Mouse (Mus musculus) brain, embryonic 14.5 days (tissue): ENCODE data around the gene Prr3. TPM values are rescaled to one million over a fixed set of nuclear protein-coding genes. Genes with fewer than 3 reads are reported as not detected.
"Not testable (repeated sequence)": the region's sequence is repeated elsewhere in the genome, so short reads cannot be mapped to it uniquely, and the experiment has no call there.

Experiments
- DNase-seq: peaks from one replicate; pipeline ENCODE4 v3.0.0-alpha.2; 2011; ENCODE audit warnings: low read depth
- CTCF ChIP-seq: fragments of 200-500 bp; IDR thresholded peaks from 2 replicates; pipeline ENCODE4 v1.5.1; 2012; ENCODE audit warnings: inconsistent platforms, mild to moderate bottlenecking, moderate library complexity, borderline replicate concordance; ENCODE audit not compliant: insufficient read depth, insufficient read length; ENCODE audit errors: extremely low read depth
- POLR2A ChIP-seq: fragments of 200-500 bp; IDR thresholded peaks from 2 replicates; pipeline ENCODE4 v1.6.1; 2012; ENCODE audit warnings: mild to moderate bottlenecking, inconsistent platforms, borderline replicate concordance; ENCODE audit not compliant: poor library complexity, insufficient read depth, insufficient read length, severe bottlenecking; ENCODE audit errors: extremely low read depth
- polyA plus RNA-seq: library from polyadenylated mRNA; depleted of rRNA; stranded (reverse); fragments of >200 nt; gene quantifications from 2 replicates; pipeline ENCODE4 v1.2.3, GENCODE M21; 2012; rRNA removed

Gene Prr3
- polyA plus RNA-seq, 1 experiment = 81.6 TPM

DNA sequence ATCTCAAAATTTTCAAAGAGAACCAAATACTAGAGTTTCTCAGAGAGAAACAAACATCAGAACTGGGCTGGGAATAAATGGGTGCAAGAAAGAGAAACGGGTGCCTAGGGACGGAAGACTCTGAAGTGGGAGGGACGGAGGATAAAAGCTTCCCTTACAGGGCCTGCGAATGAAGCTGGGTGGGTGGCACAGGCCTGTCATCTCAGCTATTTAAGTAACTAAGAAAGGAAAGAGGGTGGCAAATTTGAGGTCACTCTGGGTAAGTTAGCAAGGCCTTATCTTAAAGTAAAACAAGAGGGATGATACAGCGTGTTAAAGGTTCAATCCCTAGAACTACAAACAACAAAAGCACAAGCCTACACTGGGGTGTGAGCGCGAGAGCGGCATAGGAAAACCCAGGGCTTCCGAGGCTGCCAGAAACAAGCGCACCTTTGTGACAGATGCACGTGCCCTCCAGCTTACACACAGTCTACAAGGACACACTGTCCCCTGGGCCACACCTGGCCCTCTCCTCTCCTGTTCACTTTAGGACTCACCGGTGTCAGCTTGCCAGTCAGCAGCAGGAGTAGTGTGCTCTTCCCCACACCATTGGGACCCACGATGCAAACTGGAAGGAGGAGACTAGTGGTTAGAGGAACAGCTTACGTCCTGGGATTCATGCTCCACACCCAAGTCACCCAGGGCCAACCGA, 21.4 kb downstream of the Prr3 start:
- no peak for TF ChIP-seq POLR2A
- no peak for TF ChIP-seq CTCF
- DNase-seq = no peak

DNA sequence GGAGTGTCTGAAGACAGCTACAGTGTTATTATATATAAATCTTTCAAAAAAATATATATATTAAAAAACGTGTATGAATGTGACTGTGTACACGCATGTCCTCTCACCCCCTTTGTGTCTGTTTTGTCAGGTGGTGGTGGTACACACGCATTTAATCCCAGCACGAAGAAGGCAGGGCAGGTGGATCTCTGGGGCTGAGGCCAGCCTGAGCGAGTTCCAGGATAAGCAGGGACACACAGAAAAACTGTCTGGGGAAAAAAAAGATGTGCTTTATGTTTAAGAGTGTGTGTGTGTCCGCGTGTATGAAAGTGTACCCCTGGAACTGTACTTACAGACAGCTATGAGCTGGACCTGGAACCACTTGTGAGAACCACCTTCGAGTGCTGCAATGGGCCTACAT, 25.4 kb downstream of the Prr3 start:
- TF ChIP-seq CTCF (no peak), POLR2A (no peak)
- DNase-seq = no peak

DNA sequence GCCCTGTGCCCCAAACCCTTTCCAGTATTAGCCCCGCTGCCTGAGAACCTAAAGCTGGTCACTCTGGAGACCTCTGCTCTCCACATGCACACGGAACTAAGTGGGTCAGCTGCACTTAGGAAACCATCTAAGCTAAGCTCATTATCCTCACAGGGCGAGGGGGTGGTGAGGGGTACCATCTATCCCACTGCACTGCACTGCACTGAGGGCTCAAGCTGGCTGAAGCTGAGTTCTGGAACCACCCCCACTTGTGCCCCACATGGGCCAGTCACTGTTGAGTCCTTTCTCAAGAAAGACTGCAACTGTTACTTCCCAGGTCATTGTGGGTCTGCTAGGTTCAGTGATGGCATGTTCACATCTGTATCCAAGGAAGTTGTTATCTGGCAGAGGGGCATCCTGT, 27.5 kb downstream of the Prr3 start:
- not testable (repeated sequence) for DNase-seq

DNA sequence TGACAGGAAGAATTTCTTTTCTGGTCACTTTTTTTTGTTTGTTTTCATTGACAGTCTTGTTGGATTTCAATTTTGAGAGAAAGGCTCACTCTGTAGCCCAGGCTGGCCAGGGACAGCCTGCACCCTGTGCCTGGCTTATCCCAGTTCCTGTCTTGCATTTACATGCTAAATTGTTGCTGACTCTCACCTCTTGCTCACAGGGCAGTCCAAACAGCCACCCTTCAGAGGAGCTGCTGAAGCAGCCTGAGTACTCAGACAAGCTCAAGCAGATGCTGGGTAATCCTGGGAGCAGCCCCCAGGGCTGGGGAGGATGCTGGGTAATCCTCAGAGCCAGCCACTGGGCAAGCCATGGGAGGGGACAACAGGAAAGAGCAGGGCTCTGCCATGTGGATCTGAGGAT, 29.1 kb downstream of the Prr3 start:
- DNase-seq = not testable (repeated sequence)

DNA sequence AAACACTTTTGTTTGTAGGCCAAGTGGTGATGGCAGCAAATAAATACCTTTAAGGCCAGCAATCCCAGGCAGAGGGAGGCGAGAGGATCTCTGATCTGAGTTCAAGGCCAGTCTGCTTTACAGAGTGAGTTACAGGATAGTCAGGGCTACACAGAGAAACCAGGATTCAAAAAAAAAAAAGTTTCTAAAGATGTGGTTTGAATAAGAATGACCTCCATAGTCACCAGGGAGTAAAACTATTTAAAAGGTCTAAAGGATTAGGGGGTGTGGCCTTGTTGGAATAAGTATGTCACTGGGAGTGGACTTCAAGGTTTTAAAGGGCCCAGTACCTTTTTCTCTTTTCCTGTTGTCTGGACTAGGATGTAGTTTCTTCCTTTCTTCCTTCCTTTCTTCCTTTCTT, 40.1 kb downstream of the Prr3 start:
- no peak for DNase-seq
- TF ChIP-seq CTCF (no peak), POLR2A (no peak)

DNA sequence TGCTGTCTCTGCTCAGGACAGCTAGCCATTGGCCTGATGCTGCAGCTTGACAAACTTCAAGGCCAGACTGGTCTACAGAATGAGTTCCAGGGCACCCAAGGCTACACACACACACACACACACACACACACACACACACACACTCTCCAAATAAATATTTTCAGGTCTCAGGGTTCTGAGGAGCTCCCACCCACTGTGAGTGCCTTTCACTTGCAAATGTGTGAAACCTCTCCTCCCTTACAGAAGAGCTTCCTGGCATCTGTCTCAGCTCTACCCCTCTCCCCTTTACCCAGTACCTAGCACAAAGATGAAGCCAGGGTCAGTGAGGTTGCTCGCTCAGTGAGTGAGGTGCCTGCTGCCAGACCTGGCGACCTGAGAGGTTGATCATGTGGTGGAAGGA, 40.9 kb downstream of the Prr3 start:
- no peak for TF ChIP-seq CTCF
- DNase-seq = no peak

DNA sequence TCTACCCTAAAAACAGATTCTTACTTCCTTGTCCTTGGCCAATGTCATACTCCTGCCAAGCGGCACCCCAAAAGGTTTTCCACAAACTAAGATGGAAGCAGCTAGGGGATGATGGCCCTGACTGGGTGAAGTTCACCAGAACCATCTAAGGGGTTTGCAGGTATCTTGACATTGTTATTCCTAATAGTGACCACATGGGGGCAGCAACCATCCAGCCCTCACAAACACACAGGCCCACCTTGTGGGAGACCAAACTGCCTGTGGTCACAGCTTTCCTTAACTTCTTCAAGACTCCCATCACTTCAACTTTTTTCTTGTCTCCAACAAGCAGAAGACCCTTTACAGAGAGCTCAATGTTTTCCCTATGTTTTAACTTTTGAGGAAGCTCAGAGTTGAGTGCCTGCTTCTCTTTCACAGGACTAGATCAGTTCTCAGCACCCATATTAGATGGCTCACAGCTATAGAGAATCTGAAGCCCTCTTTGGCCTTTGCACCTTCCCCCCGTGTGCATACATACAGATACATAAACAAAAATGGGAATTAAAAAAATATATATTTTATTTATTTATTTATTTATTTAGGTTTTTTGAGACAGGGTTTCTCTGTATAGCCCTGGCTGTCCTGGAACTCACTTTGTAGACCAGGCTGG, 42.2 kb downstream of the Prr3 start:
- TF ChIP-seq POLR2A = no peak
- peak; percentile 83 for TF ChIP-seq CTCF
- peak; percentile 87 for DNase-seq

DNA sequence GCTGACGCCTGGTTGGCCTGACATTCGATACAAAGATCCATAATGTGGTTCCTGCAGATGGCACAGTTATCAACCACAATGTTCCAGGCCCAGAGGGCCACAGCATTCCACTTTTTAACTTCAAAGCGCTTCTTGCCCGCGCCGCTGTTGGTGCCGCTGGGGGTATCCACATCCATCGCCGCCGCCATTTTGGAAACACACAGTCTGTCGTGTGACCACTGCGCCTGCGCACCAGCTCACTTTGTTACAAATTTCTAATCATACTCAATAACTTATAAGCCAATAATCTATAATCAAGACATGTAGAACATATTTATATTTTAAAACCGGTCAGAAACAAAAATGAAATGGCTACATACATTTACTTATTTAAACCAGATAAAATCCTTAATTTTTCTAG, 44.3 kb downstream of the Prr3 start:
- DNase-seq = not testable (repeated sequence)

DNA sequence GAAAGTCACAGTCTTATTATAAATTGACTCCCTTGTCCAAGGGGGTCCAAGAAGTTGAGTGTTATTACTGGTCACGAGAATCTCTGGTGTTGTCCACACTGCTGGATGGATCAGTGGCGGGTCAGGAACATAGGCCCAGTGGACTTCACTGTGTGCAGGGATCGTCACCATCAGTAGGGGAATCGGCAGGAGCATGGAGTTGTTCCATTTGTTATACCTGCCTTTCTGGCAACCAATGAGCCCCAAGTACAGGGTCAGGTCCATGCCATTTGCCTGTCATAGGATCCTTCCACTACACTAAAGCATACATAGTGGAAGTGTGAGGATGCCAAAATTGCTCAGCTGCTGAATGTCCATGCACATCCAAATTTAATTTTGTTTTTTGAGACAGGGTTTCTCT, 47.4 kb downstream of the Prr3 start:
- TF ChIP-seq POLR2A (no peak), CTCF (no peak)
- no peak for DNase-seq

DNA sequence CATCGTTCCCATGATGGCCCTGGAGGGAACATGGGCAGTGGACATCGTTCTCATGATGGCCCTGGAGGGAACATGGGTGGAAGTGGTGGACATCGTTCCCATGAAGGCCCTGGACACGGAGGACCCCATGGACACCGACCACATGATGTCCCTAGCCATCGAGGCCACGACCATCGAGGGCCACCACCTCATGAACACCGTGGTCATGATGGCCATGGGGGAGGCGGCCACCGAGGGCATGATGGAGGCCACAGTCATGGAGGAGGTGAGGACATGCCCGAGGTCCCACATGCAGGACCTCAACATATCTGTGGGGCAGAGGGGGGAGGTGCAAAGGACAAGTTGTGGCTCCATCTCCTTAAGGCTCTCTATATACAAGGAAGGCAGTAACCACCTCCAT, 49.4 kb downstream of the Prr3 start:
- TF ChIP-seq CTCF = no peak
- TF ChIP-seq POLR2A = no peak

DNA sequence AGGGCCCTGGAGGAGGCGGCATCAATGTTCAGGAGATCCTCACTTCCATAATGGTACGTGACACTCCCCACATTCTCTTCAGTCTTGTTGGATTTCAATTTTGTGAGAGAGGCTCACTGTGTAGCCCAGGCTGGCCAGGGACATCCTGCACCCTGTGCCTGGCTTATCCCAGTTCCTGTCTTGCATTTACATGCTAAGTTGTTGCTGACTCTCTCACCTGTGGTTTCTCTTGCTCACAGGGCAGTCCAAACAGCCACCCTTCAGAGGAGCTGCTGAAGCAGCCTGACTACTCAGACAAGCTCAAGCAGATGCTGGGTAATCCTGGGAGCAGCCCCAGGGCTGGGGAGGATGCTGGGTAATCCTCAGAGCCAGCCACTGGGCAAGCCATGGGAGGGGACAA, 50.5 kb downstream of the Prr3 start:
- TF ChIP-seq POLR2A = no peak
- TF ChIP-seq CTCF = no peak
- DNase-seq = no peak

More for the DNA sequence above, 49.4 kb downstream of the Prr3 start:
- no peak for DNase-seq

DNA sequence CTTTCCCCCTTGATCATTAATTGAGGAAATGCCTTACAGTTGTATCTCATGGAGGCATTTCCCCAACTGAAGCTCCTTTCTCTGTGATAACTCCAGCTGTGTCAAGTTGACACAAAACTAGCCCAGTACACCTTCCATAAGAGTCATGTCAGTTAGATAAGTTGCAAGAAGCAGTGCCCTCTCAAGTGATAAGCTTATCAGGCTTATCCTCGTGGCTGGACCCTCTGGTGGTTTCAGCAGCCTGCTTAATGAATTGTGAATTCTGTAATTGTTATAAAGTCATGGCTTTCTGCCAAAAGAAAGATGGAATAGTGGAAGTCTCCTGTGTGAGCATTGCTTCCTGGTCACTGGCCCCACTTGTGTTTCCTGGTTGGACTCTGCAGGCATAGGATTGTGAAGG, 52.6 kb downstream of the Prr3 start:
- no peak for DNase-seq
- TF ChIP-seq CTCF = no peak
- no peak for TF ChIP-seq POLR2A

DNA sequence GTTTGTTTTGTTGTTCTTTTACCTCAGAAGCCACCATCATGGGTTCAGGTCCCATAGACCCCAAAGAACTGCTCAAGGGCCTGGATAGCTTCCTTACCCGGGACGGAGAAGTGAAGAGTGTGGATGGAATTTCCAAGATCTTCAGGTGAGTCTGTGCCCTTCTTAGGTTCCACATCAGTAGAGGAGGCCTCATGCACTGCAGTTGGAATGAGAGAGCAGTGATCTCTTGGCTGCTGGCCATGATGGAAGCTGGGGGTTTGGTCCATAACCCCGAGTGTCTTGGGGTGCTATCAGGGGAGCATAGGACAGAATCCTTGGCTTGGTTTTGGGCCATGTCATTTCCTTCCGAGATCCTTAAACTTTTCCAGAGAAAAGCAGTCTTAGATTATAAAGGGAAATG, 56.8 kb downstream of the Prr3 start:
- TF ChIP-seq POLR2A (no peak), CTCF (no peak)
- DNase-seq = no peak

DNA sequence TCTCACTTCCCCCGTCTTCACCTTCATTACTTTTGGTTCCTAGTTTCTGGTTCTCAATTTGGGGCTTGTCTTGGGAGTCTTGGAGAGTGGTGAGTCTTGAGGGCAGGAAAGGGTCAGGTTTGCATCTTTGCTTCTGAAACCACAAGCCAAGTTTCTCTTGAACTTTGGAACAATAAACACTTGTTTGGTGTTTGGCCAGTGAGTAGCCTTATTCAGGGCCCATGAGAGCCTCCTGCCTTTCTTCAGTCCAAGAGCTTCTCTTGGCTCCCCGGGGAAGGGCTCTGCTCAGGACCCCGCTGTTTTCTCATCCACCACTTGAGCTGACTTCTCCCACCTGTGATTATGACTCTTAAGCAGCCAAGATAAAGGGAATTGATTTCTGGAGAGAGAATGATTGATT, 57.5 kb downstream of the Prr3 start:
- no peak for DNase-seq
- TF ChIP-seq CTCF = no peak
- TF ChIP-seq POLR2A = no peak

Other genes starting within 250 kb of the Prr3 start
- 4.8 and 5.1 TPM in 2 replicates for gene Ier3, start 158.6 kb downstream of the Prr3 start, polyA plus RNA-seq
- 87.1 and 101 TPM in 2 replicates for gene Flot1, start 157.0 kb downstream of the Prr3 start, polyA plus RNA-seq
- gene Tubb5, start 141.9 kb downstream of the Prr3 start, polyA plus RNA-seq = 3,347 and 3,555 TPM in 2 replicates
- 18.8 and 23.7 TPM in 2 replicates for gene Mdc1, start 138.7 kb downstream of the Prr3 start, polyA plus RNA-seq
- 26.9 and 38.3 TPM in 2 replicates for gene Nrm, start 118.9 kb downstream of the Prr3 start, polyA plus RNA-seq
- gene Ppp1r18, start 114.6 kb downstream of the Prr3 start, polyA plus RNA-seq = 46.9 and 48.9 TPM in 2 replicates
- gene Dhx16, start 100.4 kb downstream of the Prr3 start, polyA plus RNA-seq = 66.0 and 71.9 TPM in 2 replicates
- 83.5 and 92.4 TPM in 2 replicates for gene 2310061I04Rik, start 82.8 kb downstream of the Prr3 start, polyA plus RNA-seq
- 638 and 656 TPM in 2 replicates for gene Atat1, start 70.2 kb downstream of the Prr3 start, polyA plus RNA-seq
- gene Mrps18b, start 63.8 kb downstream of the Prr3 start, polyA plus RNA-seq = 43.9 and 51.4 TPM in 2 replicates
- gene Ppp1r10, start 63.8 kb downstream of the Prr3 start, polyA plus RNA-seq = 52.8 and 60.8 TPM in 2 replicates
- gene Abcf1, start 10.5 kb downstream of the Prr3 start, polyA plus RNA-seq = 78.3 and 89.3 TPM in 2 replicates
- gene Gnl1, start 385 bp downstream of the Prr3 start, polyA plus RNA-seq = 31.2 and 52.4 TPM in 2 replicates
- gene H2-T24, start 40.3 kb upstream of the Prr3 start, polyA plus RNA-seq = 0.08 and 0.19 TPM in 2 replicates
- 5.4 and 9.9 TPM in 2 replicates for gene H2-T23, start 52.6 kb upstream of the Prr3 start, polyA plus RNA-seq
- 6.5 and 8.0 TPM in 2 replicates for gene H2-T22, start 62.5 kb upstream of the Prr3 start, polyA plus RNA-seq
- not detected in 2 replicates for gene Gm6034, start 62.7 kb upstream of the Prr3 start, polyA plus RNA-seq
- gene Gm11127, start 78.1 kb upstream of the Prr3 start, polyA plus RNA-seq = 0.06 TPM in 1 of 2 replicates, not detected in the other
- not detected in 2 replicates for gene Gm19684, start 141.4 kb upstream of the Prr3 start, polyA plus RNA-seq
- gene Gm7030, start 149.2 kb upstream of the Prr3 start, polyA plus RNA-seq = not detected in 2 replicates
- gene Gm8909, start 188.3 kb upstream of the Prr3 start, polyA plus RNA-seq = 0.16 TPM in 1 of 2 replicates, not detected in the other
- gene H2-T3, start 210.1 kb upstream of the Prr3 start, polyA plus RNA-seq = not detected in 2 replicates